Mouse (Mus musculus) MEL-GATA-1-ER (cell line): ENCODE measurements around the gene Rab43.

Experiments
- DNase-seq: peaks from one replicate; pipeline ENCODE4 v3.0.0-alpha.2; 2012; ENCODE audit warnings: low read depth; ENCODE audit errors: extremely low read depth

Gene Rab43

DNA sequence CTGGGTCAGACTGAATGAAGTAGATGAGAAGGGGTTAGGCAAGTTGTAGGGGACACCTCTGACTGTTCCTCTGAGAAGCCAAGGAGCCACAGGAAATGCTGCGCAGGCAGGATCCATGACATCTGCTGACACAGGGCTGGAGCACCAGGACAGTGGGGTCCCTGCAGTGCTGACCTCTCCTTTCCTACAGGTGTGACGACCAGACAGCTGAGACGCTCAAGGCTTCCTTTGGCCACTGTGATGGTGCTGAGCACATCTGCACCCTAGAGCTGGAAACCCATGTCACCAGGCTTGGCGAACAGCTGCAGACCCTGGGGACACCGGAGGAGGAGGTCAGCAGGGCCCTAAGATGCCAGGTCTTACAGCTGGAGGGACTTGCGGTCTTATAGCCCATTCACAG is 60.4 kb downstream of the Rab43 start:
- DNase-seq, result no peak

DNA sequence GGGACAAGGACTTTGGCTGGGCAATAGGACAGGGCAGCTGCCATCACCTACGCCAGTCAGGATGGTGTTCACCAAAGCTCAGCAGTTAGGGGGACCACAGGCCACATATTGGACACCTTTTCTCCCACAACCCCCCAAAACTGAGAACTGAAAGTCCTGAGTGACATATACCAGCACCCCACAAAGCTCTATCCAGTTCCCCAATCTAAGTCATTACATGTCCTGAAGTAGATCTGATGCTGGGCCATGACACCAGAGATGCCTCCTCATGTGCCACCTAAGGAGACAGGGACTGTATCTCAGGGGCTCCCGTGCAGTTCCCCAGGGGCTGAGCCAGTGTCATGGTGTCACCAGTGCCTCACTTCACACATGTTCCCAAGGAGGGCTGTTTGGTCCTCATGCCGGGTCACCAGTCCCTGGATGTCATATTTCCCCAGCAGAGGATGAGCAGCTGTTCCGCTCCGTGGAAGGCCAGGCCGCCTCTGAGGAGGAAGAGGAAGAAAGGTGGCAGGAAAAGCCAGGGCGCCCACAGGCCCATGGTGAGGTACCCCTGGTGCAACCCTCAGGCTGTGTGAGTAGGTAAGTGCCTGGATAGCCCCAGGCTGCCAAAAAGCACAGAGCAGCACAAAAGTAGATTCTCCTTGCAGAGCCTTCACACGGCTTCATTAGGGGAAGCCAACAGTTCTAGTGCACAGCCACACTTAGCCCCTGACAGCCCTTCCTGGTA is 61.6 kb downstream of the Rab43 start:
- no peak for DNase-seq

DNA sequence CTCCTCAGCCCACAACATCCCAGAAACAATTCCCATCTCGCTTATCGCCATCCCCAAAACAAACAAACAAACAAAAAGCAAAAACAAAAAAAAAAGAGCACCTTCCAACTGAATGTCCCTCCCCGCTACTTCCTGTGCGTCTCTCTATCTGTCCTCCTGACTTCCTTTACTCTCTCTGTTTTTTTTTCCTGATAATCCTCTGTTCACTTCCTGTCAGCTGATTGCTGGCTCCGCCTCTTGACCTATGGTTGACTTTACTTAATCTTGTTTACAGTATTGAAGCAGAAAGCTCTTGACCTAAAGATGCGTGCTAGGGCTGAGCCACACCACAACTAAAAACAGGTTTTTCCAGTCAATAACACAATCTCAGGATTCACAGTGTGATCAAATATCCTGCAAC is 63.4 kb downstream of the Rab43 start:
- DNase-seq, result no peak

DNA sequence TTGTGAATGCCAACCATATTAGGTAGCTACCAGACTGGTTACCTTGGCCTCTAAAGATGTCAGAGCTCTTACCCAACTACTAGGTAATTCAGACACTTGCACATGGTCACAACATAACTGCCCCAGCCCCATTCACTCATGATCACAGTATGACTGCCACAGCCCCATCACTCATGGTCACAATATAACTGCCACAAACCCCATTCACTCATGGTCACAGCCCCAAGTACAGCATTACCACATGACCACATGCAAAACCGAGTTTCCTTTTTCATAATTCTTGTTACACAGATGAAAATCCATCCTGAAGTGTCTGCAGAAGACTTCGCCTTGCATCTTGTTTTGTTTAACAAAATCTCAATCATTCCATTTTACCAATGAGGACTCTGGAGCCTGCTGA is 63.9 kb downstream of the Rab43 start:
- DNase-seq, result no peak

DNA sequence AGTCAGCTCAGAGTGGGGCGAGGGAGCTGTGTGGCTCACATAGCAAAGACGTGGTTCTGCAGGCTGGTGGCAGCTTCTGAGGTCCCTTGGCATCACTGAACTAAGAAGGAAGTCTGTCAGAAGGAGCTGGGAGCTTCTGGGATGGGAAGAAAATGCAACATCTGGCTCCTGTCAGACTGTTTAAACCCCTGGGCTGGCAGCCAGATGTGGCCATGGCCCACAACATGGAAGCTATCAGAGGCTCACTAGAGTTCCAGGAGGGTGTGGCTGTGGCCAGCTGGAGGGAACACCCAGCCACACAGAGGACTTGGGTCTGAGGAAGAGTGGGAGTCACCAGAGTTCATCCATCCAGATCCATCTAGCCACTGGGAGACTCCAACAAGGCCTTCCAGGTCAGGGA is 65.1 kb downstream of the Rab43 start:
- no peak for DNase-seq

DNA sequence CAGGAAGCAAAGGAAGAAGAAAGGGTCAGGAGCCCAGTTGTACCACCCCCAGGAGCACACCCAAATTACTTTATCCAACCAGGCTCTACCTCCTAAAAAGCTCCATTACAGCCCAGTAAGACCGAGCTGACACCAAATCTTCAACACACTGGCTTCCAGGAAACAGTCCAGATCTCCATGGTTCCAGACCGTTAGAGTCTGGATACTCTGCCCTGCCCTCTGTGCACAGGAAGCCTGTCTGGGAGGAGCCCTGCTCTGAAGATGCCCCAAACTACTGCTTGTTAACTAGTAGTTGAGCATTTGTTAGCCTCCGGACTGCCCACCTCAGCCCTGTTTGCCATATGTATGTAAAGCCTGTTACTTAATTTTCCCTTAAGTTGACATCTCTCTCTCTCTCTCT is 65.9 kb downstream of the Rab43 start:
- DNase-seq, result no peak

DNA sequence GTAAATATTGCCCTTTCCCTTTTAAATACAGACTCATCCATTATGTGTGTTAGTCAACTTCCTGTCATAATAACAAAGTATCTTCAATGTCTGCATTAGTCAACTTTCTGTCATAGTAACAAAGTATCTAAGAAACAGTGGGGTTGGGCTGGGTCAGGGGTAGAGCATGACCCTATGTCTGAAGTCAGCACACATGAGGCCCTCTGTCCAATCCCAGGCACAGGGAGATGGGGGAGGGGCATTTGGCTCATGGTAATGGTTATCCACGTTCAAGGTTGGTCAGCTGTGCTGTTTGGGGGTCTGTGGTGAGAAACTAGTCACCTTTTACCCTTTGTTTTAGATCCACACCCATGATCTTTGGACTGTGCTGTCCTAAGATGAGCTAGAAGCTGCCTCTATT is 66.7 kb downstream of the Rab43 start:
- no peak for DNase-seq

DNA sequence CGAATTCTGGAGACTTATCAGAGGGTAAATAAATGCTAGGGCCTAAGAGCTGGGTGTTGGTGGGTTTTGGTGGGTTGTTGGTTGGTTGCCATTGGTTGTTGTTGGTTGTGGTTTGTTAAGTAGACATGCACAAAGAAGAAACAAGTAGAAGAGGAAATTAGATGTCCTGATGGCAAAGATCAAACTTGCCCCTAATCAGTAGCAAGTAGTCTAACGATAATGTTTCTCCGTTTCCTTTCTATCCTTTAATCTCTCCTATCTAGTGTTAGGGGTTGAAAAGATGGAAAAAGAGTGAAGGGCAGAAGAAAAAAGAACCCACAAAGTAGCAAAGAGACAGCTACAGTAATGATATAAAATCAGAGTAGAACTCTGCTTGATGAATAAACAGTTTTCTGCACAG is 67.3 kb downstream of the Rab43 start:
- no peak for DNase-seq

DNA sequence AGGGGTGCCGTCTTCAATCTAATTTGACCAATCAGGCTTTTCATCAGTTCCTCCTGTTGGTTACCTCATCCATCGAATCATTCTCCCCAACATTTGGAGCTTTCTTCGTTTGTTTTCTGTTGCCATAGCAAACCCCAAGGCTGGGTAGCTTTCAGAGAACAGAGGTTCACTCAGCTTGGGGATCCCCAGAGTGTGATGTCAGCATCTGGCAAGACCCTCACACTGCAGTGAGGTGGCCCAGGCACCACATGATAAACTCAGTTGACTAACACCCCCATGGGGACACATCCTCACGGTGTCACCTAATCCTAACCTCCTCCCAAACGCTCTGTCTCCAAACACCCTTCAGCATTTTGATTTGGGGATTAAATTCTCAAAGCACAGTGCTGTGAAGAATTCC is 68.7 kb downstream of the Rab43 start:
- no peak for DNase-seq

DNA sequence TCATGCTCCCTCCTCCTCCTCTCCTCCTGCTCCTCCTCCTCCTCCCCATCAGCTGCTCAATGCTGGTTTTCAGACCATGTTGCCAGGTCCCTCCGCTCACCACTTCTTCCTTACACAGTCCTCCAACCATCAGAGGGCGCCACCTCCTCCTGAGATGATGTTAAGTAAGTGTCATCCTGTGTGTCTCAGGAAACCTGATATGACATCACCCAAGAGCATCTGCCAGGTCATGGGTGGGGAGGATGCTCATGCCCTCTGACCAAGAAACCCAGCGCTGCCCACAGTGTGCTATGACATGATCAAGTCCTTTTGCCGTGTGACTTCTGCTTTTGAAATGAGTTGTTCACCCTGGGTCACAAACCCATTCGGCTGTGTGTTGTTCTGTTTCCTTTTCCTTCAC is 69.2 kb downstream of the Rab43 start:
- DNase-seq, result no peak

DNA sequence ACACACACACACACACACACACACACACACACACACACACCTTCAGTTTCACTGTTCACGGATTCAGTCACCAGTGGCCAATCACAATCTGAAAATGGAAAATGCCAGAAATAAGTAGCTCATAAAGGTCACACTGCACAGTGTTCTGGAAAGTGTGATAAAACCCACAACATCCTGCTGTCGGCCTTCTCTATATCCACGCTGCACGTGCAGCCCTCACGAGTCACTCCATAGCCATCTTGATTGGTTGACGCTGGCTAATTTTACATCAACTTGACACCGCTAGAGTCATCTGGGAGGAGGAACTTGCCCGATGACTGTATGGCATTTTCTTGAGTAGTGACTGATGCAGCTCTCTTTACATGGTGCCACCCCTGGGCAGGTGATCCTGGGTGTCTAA is 70.0 kb downstream of the Rab43 start:
- DNase-seq, result no peak

DNA sequence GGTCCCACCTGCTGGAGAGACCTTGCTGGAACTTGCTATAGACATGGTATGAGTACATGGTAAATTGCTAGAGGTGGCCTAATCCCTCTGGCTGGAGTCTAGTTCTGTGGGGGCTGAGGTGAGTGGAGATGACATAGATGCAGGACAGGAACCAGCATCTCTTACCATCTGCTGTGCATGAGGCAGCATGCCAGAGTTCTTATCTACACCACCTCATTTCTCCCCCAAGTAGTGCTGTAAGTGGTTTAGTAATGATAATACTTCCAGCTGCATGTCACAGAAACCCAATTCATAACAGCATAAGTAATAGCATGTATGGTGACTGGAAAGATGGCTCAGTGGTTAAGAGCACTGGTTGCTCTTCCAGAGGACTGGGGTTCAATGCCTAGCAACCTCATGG is 71.5 kb downstream of the Rab43 start:
- DNase-seq, result peak; percentile 82

DNA sequence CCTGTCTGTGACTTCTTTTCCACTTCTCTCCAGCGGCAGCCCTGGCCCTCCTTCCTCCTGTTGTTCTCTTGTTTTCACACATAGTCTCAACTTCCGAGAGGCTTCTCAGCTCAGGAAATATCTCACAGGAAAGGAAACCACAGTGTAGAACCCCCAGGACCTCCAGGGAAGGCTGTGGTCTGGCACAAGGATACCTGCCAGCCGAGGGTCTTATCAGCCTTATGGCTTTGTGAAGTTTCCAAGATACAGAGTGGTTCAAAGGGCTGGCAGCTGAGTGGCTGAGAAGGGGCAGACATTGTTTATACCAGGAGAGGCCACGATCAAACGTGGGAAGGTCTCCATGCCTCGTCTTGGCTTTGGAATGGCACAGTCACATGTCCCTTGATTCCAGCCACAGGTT is 72.1 kb downstream of the Rab43 start:
- no peak for DNase-seq
